Mouse (Mus musculus) heart, embryonic 13.5 days (tissue): ENCODE measurements around the gene Cemip2. TPM values are rescaled to one million over a fixed set of nuclear protein-coding genes. Genes with fewer than 3 reads are reported as not detected.

Experiments
- polyA plus RNA-seq: library from polyadenylated mRNA; unstranded; fragments of >200 nt; fragmentation: Nextera tagmentation; extraction: Ambion mirVana; gene quantifications from 2 replicates; pipeline ENCODE4 v1.2.1, GENCODE M21; 2015

The Cemip2 gene
- polyA plus RNA-seq, 1 experiment from 2014 or later = 55.2 TPM

Other genes with a start within 250 kb of the Cemip2 start
- gene 1110059E24Rik, start 125.4 kb upstream of the Cemip2 start, polyA plus RNA-seq = 41.0 and 43.1 TPM in 2 replicates
- gene Abhd17b, start 125.2 kb upstream of the Cemip2 start, polyA plus RNA-seq = 18.0 and 19.5 TPM in 2 replicates